24 mouse cellular contexts compared by ENCODE assay signal in genomic region chr16:11776528-11776927, GRCm38 (mm10).
DNase-seq lines count a peak whose midpoint lies in the region; ATAC-seq and TF ChIP-seq lines count a peak whose summit lies in the region.
"Had no signal": no experiment of that assay in that cellular context is flagged by ENCODE, and none has a peak within 500 bp of the region (broad histone marks: within the 10 kb centered on the region; RNA-seq: fewer than 3 reads in every experiment).

No protein-coding gene starts in this region.

- H3K9me3 ChIP-seq in embryonic facial prominence, embryonic 14.5 days (ENCODE audit: control insufficient read depth, low read length), result no peaks in the 10 kb centered on the region
- H3K9me3 ChIP-seq in embryonic facial prominence, embryonic 10.5 days, result no peaks in the 10 kb centered on the region
- H3K9me3 ChIP-seq in embryonic facial prominence, embryonic 15.5 days (replicated peaks), result no peaks in the 10 kb centered on the region
- H3K9me3 ChIP-seq: embryonic facial prominence, embryonic 13.5 days; forebrain, embryonic 10.5 days; heart, embryonic 10.5 days; heart, embryonic 15.5 days; hindbrain, embryonic 12.5 days had no signal

- no peak overlapping the region for H3K9ac ChIP-seq in embryonic facial prominence, embryonic 14.5 days (ENCODE audit: low read depth, low read length)
- no peak overlapping the region for H3K9ac ChIP-seq in embryonic facial prominence, embryonic 15.5 days
- H3K9ac ChIP-seq: embryonic facial prominence, embryonic 13.5 days; heart, embryonic 15.5 days; hindbrain, embryonic 12.5 days had no signal

- WGBS in embryonic facial prominence, embryonic 14.5 days, result 41% methylated on average over 3 of the region's 3 CpGs
- WGBS in embryonic facial prominence, embryonic 10.5 days, result 87% methylated on average over 3 of the region's 3 CpGs
- WGBS in kidney, adult 2 months, result 77% methylated on average over 3 of the region's 3 CpGs
- 14% methylated on average over 3 of the region's 3 CpGs for WGBS in embryonic facial prominence, embryonic 15.5 days

- no peaks in the 10 kb centered on the region for H3K36me3 ChIP-seq in embryonic facial prominence, embryonic 14.5 days (ENCODE audit: control insufficient read depth, insufficient read depth, low read length)
- no peaks in the 10 kb centered on the region for H3K36me3 ChIP-seq in embryonic facial prominence, embryonic 10.5 days (replicated peaks)
- H3K36me3 ChIP-seq in kidney, adult 2 months (ENCODE audit: control insufficient read depth, insufficient read depth, low read length), result no peaks in the 10 kb centered on the region
- no peaks in the 10 kb centered on the region for H3K36me3 ChIP-seq in embryonic facial prominence, embryonic 15.5 days
- H3K36me3 ChIP-seq: embryonic facial prominence, embryonic 13.5 days; forebrain, embryonic 10.5 days; G1E; heart, embryonic 10.5 days; heart, embryonic 15.5 days; hindbrain, embryonic 12.5 days had no signal

- intact Hi-C loops in heart, postnatal 10 days (cut with DNase I), result no loop called here
- intact Hi-C loops in heart, postnatal 25 days (cut with DNase I), result no loop called here

- DNase-seq in embryonic facial prominence, embryonic 14.5 days (ENCODE audit: low spot score), result peak; percentile 58
- DNase-seq in embryonic facial prominence, embryonic 10.5 days (ENCODE audit: low spot score), result no peak
- DNase-seq in heart, postnatal 10 days, result peak; percentile 26 to 33
- DNase-seq in heart, postnatal 25 days (ENCODE audit: low spot score), result no peak
- peak; percentile 23 for DNase-seq in kidney, postnatal 10 days
- DNase-seq in kidney, adult 2 months, result no peak
- DNase-seq: adrenal gland, postnatal 10 days; B cell, adult 2 months; cerebellum, adult 11-12 months; cerebellum, adult 9-10 months; cerebellum, postnatal 25 days; gastrocnemius, postnatal 25 days; heart, postnatal 36 days had no signal

- no peak for TF ChIP-seq CTCF in kidney, adult 2 months (conservative IDR thresholded peaks at IDR 0.05; ENCODE audit: insufficient read depth, insufficient read length, low read depth, low read length)

- H3K27ac ChIP-seq in embryonic facial prominence, embryonic 14.5 days (replicated peaks; ENCODE audit: low read depth, low read length), result no peak overlapping the region
- H3K27ac ChIP-seq in embryonic facial prominence, embryonic 10.5 days (replicated peaks), result no peak overlapping the region
- H3K27ac ChIP-seq in kidney, adult 2 months (ENCODE audit: insufficient read depth, low read depth, low read length), result no peak overlapping the region
- no peak overlapping the region for H3K27ac ChIP-seq in embryonic facial prominence, embryonic 15.5 days (replicated peaks)
- H3K27ac ChIP-seq: embryonic facial prominence, embryonic 13.5 days; forebrain, embryonic 10.5 days; heart, embryonic 10.5 days; heart, embryonic 15.5 days; hindbrain, embryonic 12.5 days; hindbrain, postnatal 0 days had no signal

- H3K4me3 ChIP-seq in embryonic facial prominence, embryonic 14.5 days (ENCODE audit: low read depth, low read length), result no peak overlapping the region
- no peak overlapping the region for H3K4me3 ChIP-seq in embryonic facial prominence, embryonic 10.5 days
- H3K4me3 ChIP-seq in kidney, adult 2 months (ENCODE audit: insufficient read depth, low read depth, low read length), result no peak overlapping the region
- no peak overlapping the region for H3K4me3 ChIP-seq in embryonic facial prominence, embryonic 15.5 days (replicated peaks)
- H3K4me3 ChIP-seq: embryonic facial prominence, embryonic 13.5 days; erythroblast, embryonic 14.5 days; forebrain, embryonic 10.5 days; heart, embryonic 10.5 days; heart, embryonic 15.5 days; hindbrain, embryonic 12.5 days had no signal

- H3K4me1 ChIP-seq in embryonic facial prominence, embryonic 14.5 days (ENCODE audit: control insufficient read depth, insufficient read depth, low read length), result peaks cover 10% of the 10 kb centered on the region; the same call in 1 of the 2 replicates
- peaks cover 3% of the 10 kb centered on the region; the same call in 1 of the 2 replicates for H3K4me1 ChIP-seq in embryonic facial prominence, embryonic 10.5 days
- H3K4me1 ChIP-seq in kidney, adult 2 months (ENCODE audit: control insufficient read depth, insufficient read depth, low read length), result no peaks in the 10 kb centered on the region
- H3K4me1 ChIP-seq in embryonic facial prominence, embryonic 15.5 days, result peaks cover 29% of the 10 kb centered on the region
- H3K4me1 ChIP-seq: forebrain, embryonic 10.5 days; heart, embryonic 15.5 days; hindbrain, embryonic 12.5 days had no signal

- no peak for ATAC-seq in embryonic facial prominence, embryonic 14.5 days (ENCODE audit: low read depth)
- ATAC-seq in embryonic facial prominence, embryonic 15.5 days (ENCODE audit: insufficient number of reproducible peaks, low FRiP score, low TSS enrichment, low read depth), result 0 out of 2 replicates have a peak, but pooled peaks have one; percentile 6
- ATAC-seq: CD4-positive, CD25-positive, alpha-beta regulatory T cell, adult 4 months; forebrain, embryonic 16.5 days; hindbrain, postnatal 0 days had no signal

- no peaks in the 10 kb centered on the region for H3K27me3 ChIP-seq in embryonic facial prominence, embryonic 14.5 days (replicated peaks; ENCODE audit: control insufficient read depth, insufficient read depth, low read length)
- H3K27me3 ChIP-seq in embryonic facial prominence, embryonic 10.5 days (replicated peaks; ENCODE audit: low read depth, poor library complexity, severe bottlenecking), result no peaks in the 10 kb centered on the region
- H3K27me3 ChIP-seq in kidney, adult 2 months (replicated peaks; ENCODE audit: control insufficient read depth, insufficient read depth, low read length), result no peaks in the 10 kb centered on the region
- H3K27me3 ChIP-seq in embryonic facial prominence, embryonic 15.5 days, result no peaks in the 10 kb centered on the region
- H3K27me3 ChIP-seq: embryonic facial prominence, embryonic 13.5 days; heart, embryonic 15.5 days; hindbrain, embryonic 12.5 days had no signal

- H3K4me2 ChIP-seq in embryonic facial prominence, embryonic 14.5 days (ENCODE audit: low read depth, low read length), result no peak overlapping the region
- H3K4me2 ChIP-seq in embryonic facial prominence, embryonic 15.5 days (replicated peaks), result no peak overlapping the region
- H3K4me2 ChIP-seq: embryonic facial prominence, embryonic 13.5 days; heart, embryonic 15.5 days; hindbrain, embryonic 12.5 days had no signal

- TF ChIP-seq POLR2A in kidney, adult 2 months (IDR thresholded peaks at IDR 0.05; ENCODE audit: low read depth, low read length), result no peak

Comparison
In these comparisons a context has a peak if more than half of its experiments do, and no peak if none do; other contexts are left out.
1. DNase-seq: peak in embryonic facial prominence, embryonic 14.5 days (single experiment), heart, postnatal 10 days (2 of 2) and kidney, postnatal 10 days (single experiment); none in embryonic facial prominence, embryonic 10.5 days (single experiment), heart, postnatal 25 days (single experiment) and kidney, adult 2 months (single experiment).